Mouse (Mus musculus) forebrain, postnatal 0 days (tissue): ENCODE data around the gene Pus10. TPM values are rescaled to one million over a fixed set of nuclear protein-coding genes. Genes with fewer than 3 reads are reported as not detected.

ENCODE experiments used
- ATAC-seq: fragments of 200-750 bp; cut with Nextera tagmentation; 2 replicates; pipeline ENCODE4 v1.8.0; 2017; ENCODE audit warnings: mild to moderate bottlenecking, moderate library complexity
- DNase-seq: peaks from one replicate; pipeline ENCODE4 v3.0.0-alpha.2; 2015
- H3K27ac ChIP-seq: fragments of 300-500 bp; sonication (generic); 2 replicates; pipeline ENCODE4 v1.5.1; 2014; ENCODE audit warnings: low read depth, mild to moderate bottlenecking, antibody characterized with exemption, low read length, moderate library complexity, mixed read lengths
- H3K27me3 ChIP-seq: fragments of 300-500 bp; sonication (generic); 2 replicates; pipeline ENCODE4 v1.6.1; 2014; ENCODE audit warnings: mild to moderate bottlenecking, low read length, mixed read lengths; ENCODE audit not compliant: insufficient read depth
- H3K36me3 ChIP-seq: fragments of 300-500 bp; sonication (generic); 2 replicates; pipeline ENCODE4 v1.6.1; 2014; ENCODE audit warnings: mild to moderate bottlenecking, moderate library complexity; ENCODE audit not compliant: insufficient read depth
- H3K4me1 ChIP-seq: fragments of 300-500 bp; sonication (generic); 2 replicates; pipeline ENCODE4 v1.6.1; 2014; ENCODE audit warnings: antibody characterized with exemption; ENCODE audit not compliant: insufficient read depth
- H3K4me2 ChIP-seq: fragments of 300-500 bp; sonication (generic); 2 replicates; pipeline ENCODE4 v1.6.1; 2014; ENCODE audit warnings: low read depth, mild to moderate bottlenecking, moderate library complexity
- H3K4me3 ChIP-seq: fragments of 300-500 bp; sonication (generic); 2 replicates; pipeline ENCODE4 v1.5.1; 2014; ENCODE audit warnings: low read depth, low read length, mixed read lengths
- H3K9ac ChIP-seq: fragments of 300-500 bp; sonication (generic); 2 replicates; pipeline ENCODE4 v1.6.1; 2014; ENCODE audit warnings: mild to moderate bottlenecking
- H3K9me3 ChIP-seq: fragments of 300-500 bp; sonication (generic); 2 replicates; pipeline ENCODE4 v1.6.1; 2016; ENCODE audit warnings: low read length
- CTCF ChIP-seq: sonication (generic); IDR thresholded peaks from 2 replicates; pipeline ENCODE4 v1.5.1; 2016; ENCODE audit warnings: antibody characterized with exemption, control low read depth, low read depth
- WGBS: fragments of 180-500 bp; shearing (Covaris S2); extraction: QIAGEN DNeasy Blood & Tissue Kit; methylation state at CpG from one replicate; pipeline ENCODE4 v1.1.7; 2014; 5-methylcytosine and 5-hydroxymethylcytosine counted together
- polyA plus RNA-seq: library from polyadenylated mRNA; unstranded; fragments of >200 nt; fragmentation: Nextera tagmentation; extraction: Ambion mirVana; gene quantifications from 2 replicates; pipeline ENCODE4 v1.2.1, GENCODE M21; 2015
- total RNA-seq: library from RNA; depleted of rRNA; stranded (reverse); fragments of >200 nt; gene quantifications from 2 replicates; pipeline ENCODE4 v1.2.3, GENCODE M21; 2014; rRNA removed

The Pus10 gene
- total and polyA plus RNA-seq, 2 experiments from 2014 or later, result 9.0 to 18.0 TPM

DNA sequence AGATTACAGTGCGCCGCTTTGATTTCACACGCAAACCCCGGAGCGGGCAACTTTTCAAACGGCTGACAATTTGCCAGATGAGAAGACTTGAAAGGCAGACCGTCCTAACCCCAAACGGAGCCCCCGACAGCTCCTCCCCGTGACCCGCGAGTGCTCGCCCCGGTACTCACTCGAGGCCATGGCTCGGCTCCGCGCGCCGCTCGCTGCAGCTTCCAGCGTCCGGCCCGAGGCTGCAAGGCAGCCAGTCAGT, 105.0 kb downstream of the Pus10 start:
- no peak for DNase-seq
- no peaks in the 10 kb centered on the region for H3K27me3 ChIP-seq
- WGBS, result under 1% methylated on average over 24 of the region's 24 CpGs
- H3K9me3 ChIP-seq, result no peaks in the 10 kb centered on the region
- peak overlapping the region; percentile 79 for H3K4me2 ChIP-seq
- peak overlapping the region; percentile 71 for H3K9ac ChIP-seq
- H3K4me1 ChIP-seq, result no peaks in the 10 kb centered on the region
- TF ChIP-seq CTCF, result no peak
- H3K4me3 ChIP-seq, result peak overlapping the region; percentile 87
- no peak; the same call in 1 of the 2 replicates for ATAC-seq
- H3K36me3 ChIP-seq, result no peaks in the 10 kb centered on the region
- H3K27ac ChIP-seq, result peak overlapping the region; percentile 76

DNA sequence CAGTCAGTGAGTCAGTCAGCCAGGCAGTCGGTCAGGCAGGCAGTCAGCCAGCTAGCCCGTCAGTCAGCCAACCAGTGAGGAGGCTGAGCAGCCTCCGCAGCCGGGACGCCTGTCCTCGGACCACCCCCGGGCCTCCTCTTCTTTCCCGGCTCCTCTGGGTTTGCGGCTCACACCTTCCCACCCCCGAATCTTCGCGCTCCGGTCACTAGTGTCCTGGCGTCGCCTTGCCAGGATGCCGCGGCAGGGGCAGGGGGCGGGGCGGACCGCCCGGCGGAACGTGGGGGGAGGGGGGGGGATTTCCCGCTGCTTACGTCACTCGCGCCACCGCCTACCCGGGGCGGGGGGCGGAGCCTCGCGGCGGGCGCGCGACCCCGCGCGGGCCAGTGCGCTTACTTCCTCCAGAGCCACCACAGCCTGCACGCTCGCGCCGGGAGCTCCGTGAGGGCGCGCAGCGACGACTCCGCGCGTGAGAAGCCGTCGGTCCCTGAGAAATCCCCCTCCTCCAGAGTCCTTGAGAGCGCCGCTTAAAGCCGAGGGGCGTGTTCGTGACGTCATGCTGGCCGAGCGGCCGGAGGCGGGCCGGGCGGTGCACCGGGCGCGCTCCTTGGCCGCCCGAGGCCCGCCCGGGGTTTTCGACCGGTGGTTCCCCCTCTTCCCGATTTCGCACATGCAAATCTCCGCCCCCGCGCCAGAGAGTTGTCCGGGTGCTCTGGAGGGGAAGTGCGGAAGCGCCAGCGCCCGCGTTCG, 105.5 kb downstream of the Pus10 start, which contains the start of gene Rel:
Gene Rel, minus strand, starts transcription at position 211 of the 747 bp plus-strand sequence.
- H3K27me3 ChIP-seq, result no peaks in the 10 kb centered on the region
- DNase-seq (peak; percentile 90), ATAC-seq (peak; percentile 95)
- H3K4me3 ChIP-seq, result peak within 1 kb of the TSS; percentile 87
- no peaks in the 10 kb centered on the region for H3K36me3 ChIP-seq
- no peak for TF ChIP-seq CTCF
- peak within 1 kb of the TSS; percentile 71 for H3K9ac ChIP-seq
- H3K27ac ChIP-seq, result peak within 1 kb of the TSS; percentile 76
- H3K4me2 ChIP-seq, result peak within 1 kb of the TSS; percentile 79
- H3K4me1 ChIP-seq, result no peaks in the 10 kb centered on the region
- no peaks in the 10 kb centered on the region for H3K9me3 ChIP-seq
- WGBS, result 2% methylated on average over 72 of the region's 88 CpGs

DNA sequence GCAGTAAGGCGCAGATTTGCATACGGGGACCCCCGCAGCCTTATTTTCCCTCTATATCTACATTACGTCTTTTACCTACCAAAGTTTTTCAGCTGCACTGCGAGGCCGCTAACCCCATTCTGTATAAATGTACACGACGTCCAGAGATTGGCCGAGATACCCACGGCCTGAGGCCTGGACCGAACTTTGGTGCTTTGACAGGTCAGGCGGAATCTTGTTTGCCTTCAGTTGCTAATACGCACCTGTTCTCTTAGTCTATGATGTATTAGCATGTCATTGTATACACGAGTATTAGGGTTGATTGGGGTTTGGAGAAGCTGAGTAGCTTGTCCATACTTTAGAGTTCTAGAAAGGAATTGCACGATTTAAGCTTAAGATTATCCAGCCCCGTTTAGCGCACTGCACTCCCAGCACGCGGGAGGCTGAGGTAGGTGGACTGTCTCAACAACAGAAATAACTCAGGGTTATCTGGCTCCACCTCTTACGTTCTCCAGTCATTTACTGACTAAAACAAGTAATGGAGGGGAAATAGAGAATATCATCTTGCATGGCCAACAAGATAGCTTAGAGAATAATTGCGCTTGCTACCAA, 106.1 kb downstream of the Pus10 start:
- H3K36me3 ChIP-seq, result no peaks in the 10 kb centered on the region
- peak overlapping the region; percentile 71 for H3K9ac ChIP-seq
- ATAC-seq, result no peak
- 0 out of 2 replicates have a peak overlapping the region, but pooled peaks have one; percentile 76 for H3K27ac ChIP-seq
- H3K4me2 ChIP-seq, result peak overlapping the region; percentile 79
- DNase-seq, result no peak
- no peaks in the 10 kb centered on the region for H3K9me3 ChIP-seq
- H3K4me3 ChIP-seq, result peak overlapping the region; percentile 87
- no peaks in the 10 kb centered on the region for H3K4me1 ChIP-seq
- no peak for TF ChIP-seq CTCF
- no peaks in the 10 kb centered on the region for H3K27me3 ChIP-seq
- WGBS, result 6% methylated on average over 21 of the region's 21 CpGs

DNA sequence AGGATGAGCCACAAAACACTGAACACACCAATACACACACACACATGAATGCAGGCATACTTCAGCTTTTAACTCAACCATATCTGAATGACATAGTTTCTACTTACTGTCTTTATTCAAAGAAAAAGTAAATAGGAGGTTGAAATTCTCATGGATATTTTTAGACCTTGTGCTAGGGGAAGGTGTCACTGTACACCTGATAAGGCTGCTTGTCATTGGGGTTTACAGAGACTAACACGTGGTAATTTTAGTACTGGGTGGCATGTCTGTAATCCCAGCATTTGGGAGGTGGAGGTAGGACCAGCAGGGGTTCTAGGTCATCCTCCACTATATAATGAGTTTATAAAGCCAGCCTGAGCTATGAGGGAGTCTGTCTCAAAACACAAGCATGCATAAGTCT, 107.0 kb downstream of the Pus10 start:
- Histone ChIP-seq H3K4me3 (no peak overlapping the region), H3K36me3 (no peaks in the 10 kb centered on the region), H3K4me2 (no peak overlapping the region), H3K27ac (no peak overlapping the region), H3K4me1 (no peaks in the 10 kb centered on the region), H3K27me3 (no peaks in the 10 kb centered on the region), H3K9ac (no peak overlapping the region), H3K9me3 (no peaks in the 10 kb centered on the region)
- TF ChIP-seq CTCF, result no peak
- DNase-seq (no peak), ATAC-seq (no peak)
- WGBS, result 30% methylated on average over 1 of the region's 1 CpGs

DNA sequence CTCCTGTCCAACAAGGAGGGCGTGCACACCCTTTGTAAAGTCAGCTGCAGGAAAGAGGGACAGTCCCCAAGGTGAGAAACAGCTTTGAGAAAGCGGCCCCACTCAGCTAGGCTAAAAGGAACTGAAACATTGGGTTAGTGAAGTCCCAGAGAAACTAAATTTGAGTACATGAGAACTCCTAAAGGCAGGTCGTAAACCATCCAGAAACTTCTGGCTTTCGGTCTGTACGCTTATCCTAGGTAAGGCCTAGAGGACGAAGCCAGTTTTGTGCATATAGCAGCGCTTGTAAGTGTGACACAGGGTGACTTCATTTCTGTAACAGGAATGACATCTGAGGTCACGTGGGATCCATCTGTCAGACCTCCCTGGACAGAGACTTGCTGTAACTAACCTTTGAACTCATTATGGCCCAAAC, 113.3 kb downstream of the Pus10 start:
- DNase-seq (no peak), ATAC-seq (no peak)
- Histone ChIP-seq H3K27me3 (no peaks in the 10 kb centered on the region), H3K27ac (no peak overlapping the region), H3K4me3 (no peak overlapping the region), H3K4me1 (no peaks in the 10 kb centered on the region), H3K9me3 (no peaks in the 10 kb centered on the region), H3K36me3 (no peaks in the 10 kb centered on the region), H3K4me2 (no peak overlapping the region), H3K9ac (no peak overlapping the region)
- TF ChIP-seq CTCF, result no peak
- WGBS, result 90% methylated on average over 8 of the region's 8 CpGs

DNA sequence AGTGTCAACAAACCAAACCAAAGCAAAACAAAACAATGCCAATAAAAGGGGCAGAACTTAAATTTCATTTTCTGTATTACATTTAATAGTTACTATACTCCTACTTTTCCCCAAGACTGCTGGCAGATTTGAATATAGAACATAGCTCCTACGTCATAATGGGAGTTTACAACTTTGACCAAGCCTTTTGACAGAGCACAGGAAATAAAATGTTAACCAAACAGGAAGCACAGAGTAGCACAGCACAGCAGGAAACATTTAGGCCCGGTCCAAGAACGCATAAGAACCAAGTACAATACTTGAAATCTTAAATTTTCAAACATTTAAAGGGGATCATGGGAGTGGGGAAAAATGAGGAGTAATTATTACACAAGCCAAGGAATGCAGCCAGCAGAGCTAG, 116.6 kb downstream of the Pus10 start:
- no peak for DNase-seq
- Histone ChIP-seq H3K36me3 (no peaks in the 10 kb centered on the region), H3K9ac (no peak overlapping the region), H3K4me1 (no peaks in the 10 kb centered on the region), H3K4me3 (no peak overlapping the region), H3K27ac (no peak overlapping the region), H3K27me3 (no peaks in the 10 kb centered on the region), H3K9me3 (no peaks in the 10 kb centered on the region), H3K4me2 (no peak overlapping the region)
- no peak for ATAC-seq
- no peak for TF ChIP-seq CTCF
- 84% methylated on average over 3 of the region's 3 CpGs for WGBS

Other genes with a start within 250 kb of the Pus10 start
- gene Ahsa2, start 167.6 kb upstream of the Pus10 start, total RNA-seq, result 40.3 and 57.4 TPM in 2 replicates
- gene Ahsa2, start 167.6 kb upstream of the Pus10 start, polyA plus RNA-seq, result 55.3 and 56.8 TPM in 2 replicates
- gene 1700093K21Rik, start 144.5 kb upstream of the Pus10 start, total RNA-seq, result 0.38 TPM in 1 of 2 replicates, not detected in the other
- 0.20 and 0.27 TPM in 2 replicates for gene 1700093K21Rik, start 144.5 kb upstream of the Pus10 start, polyA plus RNA-seq
- 128 and 140 TPM in 2 replicates for gene 0610010F05Rik, start 32.0 kb upstream of the Pus10 start, total RNA-seq
- gene 0610010F05Rik, start 32.0 kb upstream of the Pus10 start, polyA plus RNA-seq, result 114 and 126 TPM in 2 replicates
- 23.5 and 25.1 TPM in 2 replicates for gene Pex13, start 285 bp downstream of the Pus10 start, total RNA-seq
- 24.9 and 26.0 TPM in 2 replicates for gene Pex13, start 285 bp downstream of the Pus10 start, polyA plus RNA-seq
- gene Rel, start 105.3 kb downstream of the Pus10 start, total RNA-seq, result 0.46 and 0.48 TPM in 2 replicates
- 0.33 and 0.39 TPM in 2 replicates for gene Rel, start 105.3 kb downstream of the Pus10 start, polyA plus RNA-seq
- 27.3 and 28.1 TPM in 2 replicates for gene Papolg, start 229.6 kb downstream of the Pus10 start, total RNA-seq
- 8.3 and 10.7 TPM in 2 replicates for gene Papolg, start 229.6 kb downstream of the Pus10 start, polyA plus RNA-seq